Mouse (Mus musculus) right cerebral cortex, postnatal 25 days (tissue): ENCODE measurements around the gene Cdk5r2.
A peak's percentile ranks its signal among the peaks of the same experiment; 100 is the strongest.
"Not testable (repeated sequence)": the region's sequence is repeated elsewhere in the genome, so short reads cannot be mapped to it uniquely, and the experiment has no call there.

Experiments used
- DNase-seq: peaks from one replicate; pipeline ENCODE4 v3.0.0; 2022

Cdk5r2 gene

DNA sequence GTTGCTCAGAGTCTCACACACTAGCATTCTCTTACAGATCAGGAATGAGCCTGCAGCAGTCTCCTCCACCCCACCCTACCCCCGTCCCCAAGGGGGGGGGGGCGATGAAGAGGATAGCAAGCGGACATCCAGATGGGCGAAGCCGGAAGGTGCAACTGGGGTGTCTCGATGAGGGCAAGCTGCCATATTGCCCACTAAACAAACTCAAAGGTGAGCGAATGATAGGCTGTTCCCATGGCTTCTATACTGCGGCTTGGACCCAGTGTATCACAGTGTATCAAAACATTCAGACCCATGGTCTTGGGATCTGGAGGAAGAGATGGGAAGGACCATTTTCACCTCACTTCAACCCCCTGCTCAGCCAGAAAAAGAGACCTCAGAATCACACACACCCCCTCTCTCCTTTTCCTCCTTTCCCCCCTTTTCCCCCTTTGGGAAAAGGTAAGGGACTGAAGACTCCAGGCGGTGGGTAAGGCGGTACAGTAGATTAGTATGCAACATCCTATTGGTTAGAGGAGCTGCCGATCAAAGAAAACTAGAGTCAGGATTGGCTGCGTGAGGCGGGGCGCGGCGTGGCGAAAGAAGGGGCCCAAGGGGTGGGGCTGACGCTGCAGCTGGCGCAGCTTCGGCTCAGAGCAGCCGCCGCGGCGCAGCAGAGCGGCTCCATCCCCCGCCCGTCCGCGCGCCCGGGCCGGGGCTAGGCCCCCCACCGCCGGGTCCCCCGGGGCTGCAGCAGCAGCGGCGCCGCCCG is at the start of gene Cdk5r2:
Cdk5r2 (plus strand) TSS at position 629 of the 751 bp plus-strand sequence.
- DNase-seq: peak; percentile 93

DNA sequence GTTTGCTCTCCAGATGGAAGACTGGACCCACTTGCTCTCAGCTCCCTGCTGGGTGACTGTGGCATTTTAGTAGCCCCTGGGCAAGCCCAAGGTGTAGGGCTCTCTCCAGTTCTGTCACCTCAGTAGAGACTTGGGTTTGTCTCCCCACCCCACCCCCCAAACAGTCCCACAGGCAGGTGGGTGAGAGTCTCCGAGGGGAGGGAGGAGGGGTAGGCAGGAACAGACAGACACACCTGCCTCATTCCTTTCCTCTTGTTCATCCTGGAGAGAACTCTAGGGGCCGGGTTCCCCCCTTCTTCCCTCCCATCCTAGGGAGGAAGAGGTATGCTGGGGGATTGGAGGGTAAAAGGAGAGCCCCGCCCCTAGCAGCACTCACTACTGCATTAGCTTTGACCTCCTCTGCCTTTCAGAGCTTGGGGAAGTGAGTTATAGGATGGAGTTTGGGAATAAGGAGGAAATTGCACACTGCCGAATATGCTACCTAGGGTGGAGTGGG is 49.3 kb upstream of the Cdk5r2 start:
- DNase-seq: no peak

DNA sequence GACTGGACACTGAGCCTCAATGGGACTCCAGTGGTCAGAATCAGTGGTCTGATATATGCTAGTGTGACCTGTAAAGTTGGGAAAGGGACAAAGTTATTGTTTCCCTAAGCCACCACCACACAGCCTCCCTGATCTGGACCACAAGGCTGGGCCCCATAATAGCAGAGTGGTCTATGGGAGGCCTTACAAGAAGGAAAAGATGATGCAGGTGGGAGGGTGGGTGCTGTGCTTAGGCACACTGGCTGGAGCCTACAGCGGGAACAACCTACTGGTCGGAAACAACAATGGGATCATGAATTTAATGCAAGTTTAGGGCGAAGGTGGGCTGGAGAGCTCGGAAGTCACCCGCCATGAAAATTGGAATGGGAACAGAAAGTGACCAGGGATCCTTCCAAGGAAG is 48.9 kb upstream of the Cdk5r2 start:
- DNase-seq: no peak

DNA sequence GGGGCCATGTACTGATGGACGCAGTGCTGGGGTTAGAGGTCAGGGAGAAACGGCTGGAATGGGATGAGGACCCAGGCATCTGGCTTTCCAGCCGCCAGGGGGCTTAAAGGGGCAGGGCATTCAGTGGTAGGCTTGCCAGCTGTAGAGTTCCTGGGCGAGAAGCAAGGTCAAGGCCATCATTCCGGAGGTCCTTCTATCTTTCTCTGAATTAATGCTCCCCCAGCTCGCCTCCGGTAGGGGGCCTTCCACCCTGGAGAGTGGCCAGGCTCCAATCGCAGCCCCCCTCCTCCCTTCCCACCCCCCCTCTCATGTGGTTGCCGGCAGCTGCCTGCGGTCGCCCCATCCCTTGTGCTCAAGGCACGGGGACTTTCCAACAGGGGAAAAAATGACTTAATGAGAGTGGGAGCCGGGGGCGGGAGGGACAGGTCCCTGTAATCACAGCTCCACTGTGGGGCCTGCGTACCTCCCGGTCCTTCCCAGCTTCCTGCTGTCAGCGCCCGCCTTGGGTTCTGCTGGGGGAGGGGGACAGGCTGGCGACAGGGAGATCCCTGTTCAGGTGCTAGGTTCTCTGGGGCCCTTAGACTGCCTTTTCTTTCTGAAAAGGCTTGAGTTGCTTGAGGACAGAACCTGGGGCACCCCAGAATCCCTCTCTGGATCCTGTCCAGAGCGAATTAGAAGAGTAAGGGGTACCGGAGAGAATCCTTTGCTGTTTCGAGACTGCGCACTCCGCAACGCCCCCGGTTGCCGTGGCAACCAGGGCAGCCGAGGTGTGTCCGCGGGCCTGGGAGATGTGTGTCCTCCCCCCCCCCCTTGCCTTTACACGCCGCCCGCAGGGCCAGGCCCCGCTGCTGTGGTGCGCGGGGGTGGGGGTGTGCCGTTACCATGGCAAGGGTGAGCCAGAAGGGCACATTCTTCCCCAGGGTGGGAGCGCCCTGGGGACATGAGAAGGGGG is 48.1 kb upstream of the Cdk5r2 start:
- peak; percentile 72 for DNase-seq

DNA sequence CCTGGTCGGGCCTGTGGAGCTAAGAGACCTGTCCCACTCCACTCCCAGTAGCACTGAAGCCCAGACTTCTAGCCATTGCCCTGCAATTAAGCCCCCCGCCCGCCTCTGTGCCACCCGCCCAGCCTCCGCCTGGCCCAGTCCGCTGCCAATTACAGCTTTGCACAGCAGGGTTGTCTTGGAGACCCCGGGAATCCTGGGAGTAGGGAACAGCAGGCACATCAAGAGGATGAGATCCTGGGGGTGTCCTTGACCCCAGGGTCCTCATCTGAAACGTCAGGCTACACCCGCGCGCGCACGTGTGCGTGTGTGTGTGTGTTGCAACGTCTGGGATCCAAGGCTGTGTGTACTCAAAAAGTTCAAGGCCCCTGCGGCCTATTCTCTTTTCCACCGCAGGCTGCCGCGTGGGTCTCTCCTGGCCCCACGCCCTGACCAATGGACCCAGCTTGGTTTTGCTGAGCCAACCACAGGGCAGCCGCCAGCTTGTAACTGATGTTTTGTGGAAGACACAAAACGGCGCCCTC is 47.1 kb upstream of the Cdk5r2 start:
- no peak for DNase-seq

DNA sequence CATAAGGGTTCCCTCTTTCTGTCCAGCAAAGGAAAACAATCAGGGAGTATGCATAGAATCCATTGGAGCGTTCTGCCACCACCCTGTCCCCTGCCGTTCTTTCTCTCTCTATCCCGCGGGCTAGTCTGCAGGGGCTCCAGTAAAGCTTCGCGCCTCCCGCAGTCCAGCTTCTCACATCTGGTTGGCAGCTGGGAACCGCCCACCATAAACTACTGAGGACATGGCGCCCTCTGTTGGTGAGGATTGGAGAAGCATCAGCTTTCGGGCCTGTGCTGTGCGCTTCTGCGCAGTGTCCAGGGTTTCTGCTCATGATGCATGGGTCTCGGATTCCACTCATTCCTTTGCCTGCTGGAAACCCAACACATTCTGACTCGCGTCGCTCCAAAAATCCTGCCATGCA is 46.7 kb upstream of the Cdk5r2 start:
- DNase-seq: peak; percentile 87

DNA sequence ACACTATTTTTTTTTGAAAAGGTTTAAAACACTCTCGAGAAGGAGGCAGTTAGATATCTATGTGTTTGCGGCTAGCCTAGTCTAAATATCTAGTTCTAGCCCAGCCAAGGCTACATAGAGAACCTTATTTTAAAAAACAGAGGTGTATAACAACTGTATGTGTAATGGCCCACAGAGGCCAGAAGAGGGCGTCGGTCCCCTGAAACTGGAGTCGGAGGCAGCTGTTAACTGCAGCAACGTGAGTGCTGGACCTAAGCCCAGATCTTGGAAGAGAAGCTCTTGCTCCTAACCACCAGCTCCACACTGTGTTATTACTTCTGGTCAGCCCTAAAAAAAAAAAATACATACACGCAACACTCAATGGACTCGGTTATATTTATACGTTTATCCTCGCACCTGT is 45.7 kb upstream of the Cdk5r2 start:
- DNase-seq: no peak

DNA sequence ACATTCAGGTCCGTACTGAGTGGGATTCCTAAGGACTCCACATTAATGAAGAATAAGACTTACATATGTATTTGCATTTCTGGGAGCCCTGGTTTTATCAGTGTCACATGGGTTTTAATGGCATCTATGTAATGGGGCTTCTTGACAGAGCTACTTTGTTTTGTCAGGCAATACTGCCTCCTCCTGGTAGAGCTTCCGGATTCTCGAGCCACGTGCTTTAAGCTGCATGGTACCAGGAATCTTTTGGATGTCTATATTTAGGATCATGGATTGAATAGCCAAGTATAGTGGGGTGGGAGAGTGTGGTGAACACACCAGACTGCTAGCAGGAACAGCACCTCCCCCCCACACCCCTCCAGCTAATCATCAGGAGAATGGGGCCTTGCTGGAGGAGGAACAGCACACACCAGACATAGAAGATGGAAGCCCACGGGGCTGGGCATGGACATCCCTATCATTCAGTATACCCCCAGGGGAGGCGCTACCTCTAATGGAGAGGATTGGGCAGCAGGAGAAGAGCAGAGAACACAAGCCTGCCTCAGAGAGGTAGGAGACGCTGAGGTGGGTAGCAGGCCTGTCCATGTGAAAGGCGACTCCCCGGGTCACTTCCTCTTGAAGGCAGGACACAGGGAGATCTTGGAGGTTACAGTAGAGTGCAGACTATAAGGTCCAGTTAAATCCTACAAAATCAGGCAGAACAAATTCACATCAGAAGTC is 39.6 kb upstream of the Cdk5r2 start:
- DNase-seq: no peak

DNA sequence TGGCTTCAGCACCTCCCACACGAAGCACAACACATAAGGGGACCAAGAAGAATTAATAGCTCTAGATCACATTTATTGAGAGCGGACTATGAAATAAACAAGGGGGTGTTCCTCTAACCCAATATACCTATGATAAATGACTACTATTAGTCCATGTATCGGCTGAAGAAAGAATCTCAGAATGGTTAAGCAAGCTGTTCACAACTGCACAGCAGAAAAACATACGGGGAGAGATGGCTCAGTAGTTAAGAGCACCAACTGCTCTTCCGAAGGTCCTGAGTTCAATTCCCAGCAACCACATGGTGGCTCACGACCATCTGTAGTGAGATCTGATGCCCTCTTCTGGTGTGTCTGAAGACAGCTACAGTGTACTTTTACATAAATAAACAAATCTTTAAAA is 38.8 kb upstream of the Cdk5r2 start:
- not testable (repeated sequence) for DNase-seq

DNA sequence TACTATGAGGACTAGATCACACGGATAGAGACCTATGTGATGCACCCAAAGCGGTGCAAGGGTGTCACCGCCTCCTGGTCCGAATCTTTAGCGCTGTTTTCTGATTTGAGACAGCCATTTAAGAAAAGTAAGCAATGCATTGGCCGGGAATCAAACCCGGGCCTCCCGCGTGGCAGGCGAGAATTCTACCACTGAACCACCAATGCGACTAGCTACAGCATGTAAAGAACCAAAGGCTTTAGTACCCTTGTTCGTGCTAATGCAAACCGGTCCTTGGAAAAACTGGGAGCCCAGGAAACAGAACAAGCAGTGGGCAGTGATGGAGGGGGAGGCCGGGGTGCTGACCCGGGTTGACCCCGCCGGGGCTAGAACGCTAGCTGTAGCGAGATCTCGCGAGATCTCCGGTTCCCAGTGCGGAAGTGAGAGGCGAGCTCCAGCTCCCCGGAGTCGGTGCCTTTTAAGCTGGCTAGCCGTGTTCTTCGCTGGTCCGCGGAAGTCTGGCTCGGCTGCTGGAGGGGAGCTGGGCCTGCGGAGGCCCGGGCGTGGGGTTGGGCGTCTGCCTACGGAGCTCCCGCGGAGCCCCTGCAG is 38.0 kb upstream of the Cdk5r2 start:
- peak; percentile 88 for DNase-seq

DNA sequence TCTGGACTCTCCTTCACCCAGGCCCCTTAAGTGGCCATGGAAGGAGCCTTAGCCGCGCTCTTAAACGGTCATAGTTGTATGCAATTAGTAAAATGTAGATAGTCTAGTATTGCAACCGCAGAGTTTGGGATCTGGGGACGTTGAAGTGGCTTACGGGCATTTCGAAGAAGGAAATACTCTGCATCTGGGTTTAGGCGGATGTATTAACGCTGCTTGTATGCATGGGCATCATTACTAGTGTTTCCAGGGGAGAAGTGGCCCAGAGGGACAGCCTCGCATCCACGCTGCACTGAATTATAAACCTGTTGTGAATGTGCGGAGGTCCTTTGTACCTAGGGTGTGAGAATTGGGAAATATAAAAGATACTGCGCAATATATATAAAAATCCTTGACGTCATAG is 37.5 kb upstream of the Cdk5r2 start:
- DNase-seq: no peak

DNA sequence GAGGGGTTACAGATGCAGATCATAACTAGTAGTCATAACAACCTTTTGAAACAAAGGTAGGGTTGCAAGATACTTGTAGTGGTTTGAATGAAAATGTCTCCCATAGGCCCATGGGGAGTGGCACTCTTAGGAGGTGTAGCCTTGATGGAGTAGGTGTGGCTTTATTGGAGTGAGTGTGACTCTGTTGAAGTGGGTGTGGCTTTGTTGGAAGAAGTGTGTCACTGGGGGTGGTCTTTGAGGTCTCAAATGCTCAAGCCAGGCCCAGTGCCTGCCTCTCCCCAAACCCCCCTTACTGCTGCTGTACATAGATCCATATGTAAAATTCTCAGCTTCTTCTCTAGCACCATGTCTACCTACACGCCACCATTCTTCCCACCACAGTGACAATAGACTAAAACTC is 36.2 kb upstream of the Cdk5r2 start:
- no peak for DNase-seq

DNA sequence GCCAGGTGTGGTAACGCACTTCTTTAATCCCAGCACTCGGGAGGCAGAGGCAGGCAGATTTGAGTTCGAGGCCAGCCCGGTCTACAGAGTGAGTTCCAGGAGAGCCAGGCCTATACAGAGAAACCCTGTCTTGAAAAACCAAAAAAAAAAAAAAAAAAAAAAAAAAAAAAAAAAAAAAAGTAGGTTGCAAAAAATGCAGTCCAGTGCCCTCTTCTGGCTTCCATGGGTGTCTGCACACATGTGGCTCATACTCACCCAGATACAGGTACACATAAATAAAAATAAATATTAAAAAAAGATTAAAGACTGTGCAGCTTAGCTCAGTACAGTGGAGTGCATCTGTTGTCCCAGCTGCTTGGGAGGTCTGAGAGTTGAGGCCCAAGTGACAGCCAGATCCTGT is 31.1 kb upstream of the Cdk5r2 start:
- not testable (repeated sequence) for DNase-seq

DNA sequence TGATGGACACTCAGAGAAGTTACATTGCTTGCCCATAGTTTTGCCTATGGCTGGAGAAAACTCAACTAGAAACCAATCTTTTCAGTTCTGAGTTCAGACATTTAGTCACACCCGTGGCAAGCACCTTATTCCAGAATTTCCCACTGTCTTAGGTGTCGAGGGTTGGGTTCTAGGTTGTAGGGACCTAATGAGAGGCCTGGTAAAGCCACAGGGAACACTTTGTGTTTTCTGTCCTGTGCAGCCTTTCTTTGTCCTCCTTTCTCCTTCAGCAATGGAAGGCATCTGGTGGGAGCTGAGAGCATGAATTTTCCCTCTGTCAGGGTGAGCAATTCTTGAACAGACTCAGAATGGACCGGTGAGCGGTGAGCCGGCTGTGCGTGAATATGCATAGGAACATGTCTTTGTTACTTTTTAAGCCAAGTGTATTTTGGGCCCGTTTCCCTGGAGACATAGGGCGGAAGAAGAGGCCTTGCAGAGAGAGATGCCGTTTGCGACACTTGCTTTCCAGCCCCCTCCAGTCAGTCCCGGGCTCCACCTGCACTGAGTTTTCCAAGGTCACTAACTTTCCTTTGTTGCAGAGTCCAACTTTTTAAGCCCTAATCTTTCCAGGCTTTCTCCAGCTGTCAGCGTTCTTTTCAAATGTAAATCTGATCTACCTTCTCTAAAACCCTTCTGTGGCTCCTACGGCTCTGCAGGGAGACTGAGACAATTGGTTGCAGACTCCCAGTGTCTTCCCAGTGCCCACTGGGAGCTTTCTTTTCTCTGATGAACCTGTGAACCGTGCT is 30.0 kb upstream of the Cdk5r2 start:
- DNase-seq: peak; percentile 73

DNA sequence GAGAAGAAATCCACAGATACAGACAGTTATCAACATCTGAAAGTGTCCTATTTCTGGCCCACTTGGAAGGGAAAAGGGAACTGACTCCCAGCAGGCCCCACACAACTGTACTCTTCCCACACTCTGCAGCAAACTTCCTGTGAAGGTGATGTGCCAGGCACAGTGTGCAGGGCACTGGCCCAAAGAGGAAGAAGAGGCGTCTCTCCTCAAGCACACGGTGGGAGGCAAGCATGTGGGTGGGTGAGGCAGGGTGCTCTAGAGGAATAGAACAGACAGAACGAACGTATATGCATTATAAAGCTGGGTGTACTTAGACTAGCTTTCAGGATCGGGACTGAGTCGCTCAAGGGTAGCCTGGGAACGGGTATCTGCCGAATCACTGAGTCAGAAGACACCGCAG is 24.7 kb upstream of the Cdk5r2 start:
- peak; percentile 67 for DNase-seq

DNA sequence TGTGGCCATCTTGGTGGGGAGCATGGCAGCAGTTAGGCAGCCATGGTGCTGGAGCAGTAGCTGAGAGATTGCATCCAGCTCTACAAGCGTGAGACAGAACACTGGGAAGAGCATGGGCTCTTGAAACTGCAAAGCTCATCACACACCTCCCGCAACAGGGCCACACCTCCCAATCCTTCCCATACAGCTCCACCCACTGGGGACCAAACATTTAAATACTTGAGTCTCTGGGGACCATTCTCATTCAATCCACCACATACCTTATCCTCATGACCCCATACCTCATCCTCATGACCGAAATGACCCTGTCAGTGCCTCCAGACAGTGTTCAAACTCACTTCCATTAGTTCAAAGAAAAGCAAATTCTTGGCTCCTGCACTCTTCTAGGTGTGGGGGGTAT is 21.5 kb upstream of the Cdk5r2 start:
- DNase-seq: no peak

DNA sequence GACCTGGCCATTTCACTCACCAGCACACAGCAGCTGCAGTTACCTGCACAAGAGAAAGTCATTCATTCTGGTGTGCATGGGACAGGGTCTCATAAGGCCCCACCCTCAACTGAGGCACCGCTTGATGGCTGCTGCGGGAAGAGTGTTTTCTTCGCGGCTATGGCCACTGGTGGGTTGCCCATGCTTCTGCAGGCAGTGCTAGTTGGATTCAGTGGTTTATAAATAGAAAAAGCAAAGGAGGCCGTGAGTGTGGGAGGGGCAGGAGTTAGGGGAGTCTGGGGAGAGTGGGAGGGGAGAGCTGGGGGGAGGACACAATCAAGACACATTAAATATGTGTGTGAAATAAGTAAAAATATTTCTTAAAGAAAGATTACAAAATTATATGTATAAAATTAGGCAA is 11.6 kb upstream of the Cdk5r2 start:
- no peak for DNase-seq

DNA sequence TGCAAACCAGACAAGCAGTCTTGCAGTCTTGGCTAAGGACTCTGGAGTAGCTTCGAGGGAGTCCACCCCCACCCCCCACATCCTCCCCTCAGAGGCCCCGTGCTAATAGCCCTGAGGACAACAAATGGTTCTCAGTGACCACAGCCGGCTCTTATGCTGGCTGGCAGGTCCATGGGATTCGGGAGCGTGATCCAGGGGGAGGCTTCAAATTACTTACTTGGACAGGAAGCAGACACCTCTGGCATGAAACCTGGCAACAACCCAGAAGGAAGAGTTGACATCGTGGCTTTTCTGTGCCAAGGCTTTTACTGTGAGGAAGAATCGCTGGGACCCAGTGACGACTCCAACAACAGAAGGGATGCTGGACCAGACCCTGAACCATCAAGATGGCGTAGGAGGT is 8.4 kb upstream of the Cdk5r2 start:
- no peak for DNase-seq

DNA sequence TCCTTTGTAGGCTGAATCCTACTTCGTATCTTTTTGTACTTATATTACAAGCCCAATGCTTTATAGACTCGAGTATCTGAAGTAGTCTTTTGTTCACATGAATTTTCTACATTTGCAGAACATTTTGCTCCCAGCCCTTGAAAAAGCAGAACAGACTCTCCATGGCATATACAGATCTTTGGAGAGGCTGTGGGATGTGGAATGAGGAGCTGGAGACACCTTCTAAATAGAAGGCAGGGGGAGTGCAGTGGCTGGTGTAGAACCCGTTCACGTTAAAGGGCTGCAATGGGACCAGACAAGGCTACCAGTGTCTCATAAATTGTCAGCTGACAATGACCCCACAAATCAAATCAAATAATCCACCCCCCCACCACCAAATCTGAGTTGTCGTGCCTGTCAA is 5.8 kb upstream of the Cdk5r2 start:
- DNase-seq: no peak

DNA sequence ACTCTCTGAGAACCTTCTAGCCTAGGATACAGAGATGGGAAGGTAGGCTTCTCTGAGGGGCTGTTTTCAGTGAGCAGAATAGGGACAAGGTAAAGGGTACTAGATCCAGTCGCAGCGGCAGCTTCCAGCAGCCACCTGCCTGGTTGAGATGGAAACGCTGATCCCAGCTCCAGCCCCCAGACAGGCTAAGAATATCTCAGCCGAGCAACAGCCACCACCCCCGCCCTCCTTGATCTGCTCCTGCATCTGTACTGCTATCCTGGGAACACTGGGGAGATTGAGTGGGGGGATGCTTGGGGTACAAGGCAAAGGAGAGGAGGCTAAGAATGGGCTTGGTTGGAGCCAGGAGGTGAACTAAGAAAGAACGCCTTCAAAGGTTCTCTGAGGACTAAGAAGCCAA is 4.5 kb upstream of the Cdk5r2 start:
- DNase-seq: peak; percentile 80

DNA sequence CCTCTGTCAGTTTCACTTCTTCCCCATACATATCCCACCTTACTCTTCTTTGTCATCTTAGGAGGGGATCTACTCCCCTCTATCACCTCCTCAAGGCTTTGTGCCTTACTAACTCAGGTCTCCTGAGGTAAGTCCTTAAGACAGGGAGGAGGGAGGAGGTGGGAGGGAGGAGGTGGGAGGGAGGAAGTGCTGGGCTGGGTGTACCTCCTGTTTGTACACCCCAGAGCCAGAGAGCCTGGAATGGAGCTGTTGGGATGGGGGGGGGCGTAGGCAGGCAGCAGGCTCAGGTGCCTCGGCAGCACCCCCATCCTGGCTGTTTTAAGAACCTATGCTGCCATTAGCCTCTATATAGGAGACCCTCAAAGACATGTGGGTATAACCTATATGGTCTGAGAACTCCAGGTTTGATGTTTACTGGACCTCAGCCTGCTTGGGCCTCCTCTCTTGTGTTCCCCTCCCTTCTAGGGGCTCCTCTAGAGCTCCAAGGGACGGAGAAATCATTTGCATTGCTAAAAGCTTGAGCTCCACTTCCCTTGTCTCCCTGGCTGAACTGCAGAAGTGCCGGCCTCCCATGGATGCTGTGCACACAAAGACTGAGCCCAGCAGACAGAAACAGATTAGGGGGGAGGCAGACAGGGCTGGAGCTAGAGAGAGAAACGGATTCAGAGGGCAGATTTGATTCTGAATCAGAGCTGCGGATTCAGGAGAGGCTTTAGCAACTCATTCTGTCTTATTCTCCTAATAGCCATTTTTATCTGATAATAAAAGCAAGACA is 3.5 kb upstream of the Cdk5r2 start:
- DNase-seq: peak; percentile 58
